Mouse (Mus musculus) testis, adult 2 months (tissue): ENCODE data around the gene Specc1.
"Not testable (repeated sequence)": the region's sequence is repeated elsewhere in the genome, so short reads cannot be mapped to it uniquely, and the experiment has no call there.

Source experiments
- CTCF ChIP-seq: fragments of 200-500 bp; IDR thresholded peaks from 2 replicates; pipeline ENCODE4 v1.5.1; 2012; ENCODE audit warnings: low read depth, mild to moderate bottlenecking, inconsistent platforms, low read length, moderate library complexity; ENCODE audit not compliant: control insufficient read depth, insufficient read depth, insufficient replicate concordance
- POLR2A ChIP-seq: fragments of 200-500 bp; IDR thresholded peaks from 2 replicates; pipeline ENCODE4 v1.6.1; 2012; ENCODE audit warnings: low read depth, mild to moderate bottlenecking, inconsistent platforms, low read length, moderate library complexity; ENCODE audit not compliant: control insufficient read depth

DNA sequence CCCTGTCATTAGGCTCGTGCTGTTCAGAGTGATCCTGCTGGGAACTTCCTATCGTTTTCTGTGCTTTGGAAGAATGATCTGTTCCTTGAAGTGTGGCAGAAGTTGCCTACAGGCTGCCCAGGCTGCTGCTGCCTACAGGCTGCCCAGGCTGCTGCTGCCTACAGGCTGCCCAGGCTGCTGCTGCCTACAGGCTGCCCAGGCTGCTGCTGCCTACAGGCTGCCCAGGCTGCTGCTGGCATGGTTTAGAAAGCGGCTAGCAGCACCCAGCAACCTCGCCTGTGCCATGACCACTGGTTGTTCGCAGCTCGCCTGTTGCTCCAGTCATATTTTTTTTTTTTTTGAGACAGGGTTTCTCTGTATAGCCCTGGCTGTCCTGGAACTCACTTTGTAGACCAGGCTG, 2.1 kb downstream of the Specc1 start:
- not testable (repeated sequence) for TF ChIP-seq CTCF, POLR2A
